Comparison of ENCODE assay signal across 16 mouse cellular contexts in the genomic region with DNA sequence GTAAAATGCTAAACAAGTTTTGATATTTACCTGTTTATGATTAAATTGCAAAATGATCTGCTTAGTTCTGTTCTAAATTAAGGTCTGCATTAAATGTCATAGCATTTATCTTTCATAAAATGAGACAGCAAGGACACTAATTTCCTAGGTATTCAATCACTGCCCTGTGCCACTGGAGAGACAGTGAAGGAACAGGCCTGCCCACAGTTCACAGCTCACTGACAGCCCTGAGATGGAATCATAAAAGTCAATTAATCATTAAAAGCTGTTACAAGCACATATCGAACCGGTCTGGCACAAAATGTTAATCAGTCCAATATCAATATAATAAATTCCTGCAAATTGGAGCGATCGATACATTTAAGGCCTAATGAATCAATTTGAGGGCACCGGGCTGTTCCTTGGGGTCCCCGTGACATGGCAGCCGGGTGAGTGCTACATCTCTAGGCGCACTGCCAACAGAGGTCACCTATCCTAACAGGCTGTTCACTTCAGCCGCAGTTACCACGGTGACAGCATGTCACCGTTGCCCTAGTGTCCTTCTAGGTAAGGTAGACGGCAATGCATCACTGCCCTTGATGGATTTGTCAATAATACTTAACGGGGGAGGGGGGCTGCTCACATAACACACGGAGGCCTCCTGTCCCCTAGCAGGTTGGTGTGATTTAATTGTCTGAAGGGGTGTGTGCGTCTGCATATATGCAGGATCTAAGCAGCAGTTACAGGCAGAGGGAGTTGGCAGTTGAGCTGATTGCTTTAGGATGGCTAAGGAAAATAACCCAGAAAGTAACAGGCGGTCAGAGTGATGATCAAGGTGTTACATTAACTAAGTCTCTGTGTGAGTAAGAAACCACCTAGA. TPM values are rescaled to one million over a fixed set of nuclear protein-coding genes. Genes with fewer than 3 reads are reported as not detected.
DNase-seq lines count a peak whose midpoint lies in the region; ATAC-seq and TF ChIP-seq lines count a peak whose summit lies in the region.
"Had no signal": no experiment of that assay in that cellular context is flagged by ENCODE, and none has a peak within 500 bp of the region (broad histone marks: within the 10 kb centered on the region; RNA-seq: fewer than 3 reads in every experiment).

No protein-coding gene starts in this region.

- no peaks in the 10 kb centered on the region for H3K9me3 ChIP-seq in neural tube, embryonic 11.5 days (ENCODE audit: control insufficient read depth, low read length)
- H3K9me3 ChIP-seq in neural tube, embryonic 15.5 days (replicated peaks): no peaks in the 10 kb centered on the region
- H3K9me3 ChIP-seq in intestine, postnatal 0 days (ENCODE audit: control insufficient read depth): no peaks in the 10 kb centered on the region
- H3K9me3 ChIP-seq: liver, embryonic 13.5 days had no signal

- 65% methylated on average over 16 of the region's 16 CpGs for WGBS in neural tube, embryonic 11.5 days
- 48% methylated on average over 16 of the region's 16 CpGs for WGBS in neural tube, embryonic 15.5 days
- WGBS in intestine, postnatal 0 days: 43% methylated on average over 16 of the region's 16 CpGs

- no peaks in the 10 kb centered on the region for H3K36me3 ChIP-seq in neural tube, embryonic 11.5 days (ENCODE audit: control insufficient read depth, insufficient read depth, low read length)
- H3K36me3 ChIP-seq in neural tube, embryonic 15.5 days: no peaks in the 10 kb centered on the region
- H3K36me3 ChIP-seq in intestine, postnatal 0 days (ENCODE audit: control insufficient read depth, insufficient read depth): no peaks in the 10 kb centered on the region
- H3K36me3 ChIP-seq: liver, embryonic 13.5 days had no signal

- no peak overlapping the region for H3K4me2 ChIP-seq in neural tube, embryonic 11.5 days (ENCODE audit: low read depth)
- H3K4me2 ChIP-seq in neural tube, embryonic 15.5 days: no peak overlapping the region
- peak overlapping the region; percentile 30; the same call in 1 of the 2 replicates for H3K4me2 ChIP-seq in intestine, postnatal 0 days (replicated peaks; ENCODE audit: low read depth)
- H3K4me2 ChIP-seq: liver, embryonic 13.5 days had no signal

- TF ChIP-seq CTCF in intestine, postnatal 0 days (IDR thresholded peaks at IDR 0.05; ENCODE audit: low read depth): no peak

- H3K27me3 ChIP-seq in neural tube, embryonic 11.5 days (ENCODE audit: control insufficient read depth, insufficient read depth, low read length): no peaks in the 10 kb centered on the region
- no peaks in the 10 kb centered on the region for H3K27me3 ChIP-seq in neural tube, embryonic 15.5 days (replicated peaks)
- H3K27me3 ChIP-seq in intestine, postnatal 0 days (replicated peaks; ENCODE audit: control insufficient read depth, insufficient read depth, low read length): no peaks in the 10 kb centered on the region
- H3K27me3 ChIP-seq: liver, embryonic 13.5 days; Patski had no signal

- peak; percentile 12 for DNase-seq in neural tube, embryonic 11.5 days (ENCODE audit: low spot score)
- peak; percentile 77 for DNase-seq in kidney, postnatal 36 days
- no peak for DNase-seq in adrenal gland, postnatal 10 days
- DNase-seq in cerebellum, postnatal 25 days: no peak
- DNase-seq in adrenal gland, adult 8-10 months: no peak
- DNase-seq: adrenal gland, postnatal 25 days; cerebellum, adult 8-10 months; heart, adult 2 months; layer of hippocampus, postnatal 36 days; liver, embryonic 13.5 days had no signal

- ATAC-seq in neural tube, embryonic 11.5 days (ENCODE audit: insufficient read depth, low FRiP score, low TSS enrichment): no peak
- ATAC-seq in neural tube, embryonic 15.5 days (ENCODE audit: low FRiP score): no peak
- ATAC-seq in intestine, postnatal 0 days: peak; percentile 54; the same call in 1 of the 2 replicates
- ATAC-seq: Patski had no signal

- H3K4me3 ChIP-seq in neural tube, embryonic 11.5 days (ENCODE audit: low read depth, low read length): no peak overlapping the region
- no peak overlapping the region for H3K4me3 ChIP-seq in neural tube, embryonic 15.5 days (replicated peaks)
- no peak overlapping the region; the same call in 1 of the 2 replicates for H3K4me3 ChIP-seq in intestine, postnatal 0 days (ENCODE audit: low read depth, low read length)
- H3K4me3 ChIP-seq: heart, adult 2 months; liver, embryonic 13.5 days had no signal

- no peak overlapping the region for H3K9ac ChIP-seq in neural tube, embryonic 11.5 days (ENCODE audit: low read length)
- H3K9ac ChIP-seq in neural tube, embryonic 15.5 days (replicated peaks): no peak overlapping the region
- H3K9ac ChIP-seq in intestine, postnatal 0 days (ENCODE audit: low read depth, low read length): no peak overlapping the region
- H3K9ac ChIP-seq: liver, embryonic 13.5 days had no signal

- H3K4me1 ChIP-seq in neural tube, embryonic 11.5 days (ENCODE audit: control insufficient read depth, insufficient read depth, low read length): no peaks in the 10 kb centered on the region
- peaks cover 10% of the 10 kb centered on the region for H3K4me1 ChIP-seq in neural tube, embryonic 15.5 days
- H3K4me1 ChIP-seq in intestine, postnatal 0 days (replicated peaks; ENCODE audit: control insufficient read depth, insufficient read depth, low read length): no peaks in the 10 kb centered on the region
- H3K4me1 ChIP-seq: liver, embryonic 13.5 days had no signal

- no peak overlapping the region for H3K27ac ChIP-seq in neural tube, embryonic 11.5 days (ENCODE audit: low read depth, low read length)
- H3K27ac ChIP-seq in neural tube, embryonic 15.5 days (replicated peaks): no peak overlapping the region
- no peak overlapping the region for H3K27ac ChIP-seq in intestine, postnatal 0 days (ENCODE audit: low read depth, low read length)
- H3K27ac ChIP-seq: heart, adult 2 months; liver, embryonic 13.5 days; macrophage had no signal

RNA-seq across cellular contexts. Expression of a gene that starts 46.0 kb away (rescaled TPM):
- polyA plus RNA-seq in neural tube, embryonic 11.5 days (2014; fragmentation: Nextera tagmentation; extraction: Ambion mirVana): 11.4 and 11.9 TPM in 2 replicates
- 6.9 and 9.5 TPM in 2 replicates for polyA plus RNA-seq in neural tube, embryonic 15.5 days (2015; fragmentation: Nextera tagmentation; extraction: Ambion mirVana)
- polyA plus RNA-seq in intestine, postnatal 0 days (2015; fragmentation: Nextera tagmentation; extraction: Ambion mirVana): 0.14 TPM in 1 of 2 replicates, not detected in the other
- under 1 TPM; 0.03 TPM for total RNA-seq in adrenal gland, postnatal 10 days (2021)
- under 1 TPM; 0.03 to 0.11 (median 0.08) TPM for total RNA-seq in adrenal gland, adult 8-10 months (2022)
- total RNA-seq: heart, adult 2 months; hematopoietic stem cell, adult 5-6 weeks; neutrophil, adult 5-6 weeks had no signal
- polyA plus RNA-seq: heart, adult 2 months; macrophage had no signal

Comparison
In these comparisons a context has a peak if more than half of its experiments do, and no peak if none do; other contexts are left out.
1. DNase-seq: peak in neural tube, embryonic 11.5 days (single experiment) and kidney, postnatal 36 days (2 of 2); none in adrenal gland, postnatal 10 days (single experiment), cerebellum, postnatal 25 days (0 of 2) and adrenal gland, adult 8-10 months (single experiment).